Mouse (Mus musculus) lung, postnatal 0 days (tissue): ENCODE measurements around the gene Rad51b. TPM values are rescaled to one million over a fixed set of nuclear protein-coding genes. Genes with fewer than 3 reads are reported as not detected.

Experiments used
- ATAC-seq: fragments of 200-750 bp; cut with Nextera tagmentation; 2 replicates; pipeline ENCODE4 v1.8.0; 2017; ENCODE audit warnings: moderate library complexity
- DNase-seq: peaks from one replicate; pipeline ENCODE4 v3.0.0-alpha.2; 2016; ENCODE audit warnings: low spot score
- H3K27ac ChIP-seq: fragments of 300-500 bp; sonication (generic); 2 replicates; pipeline ENCODE4 v1.5.1; 2014; ENCODE audit warnings: antibody characterized with exemption, mild to moderate bottlenecking, low read length, mixed read lengths
- H3K27me3 ChIP-seq: fragments of 300-500 bp; sonication (generic); replicated peaks from 2 replicates; pipeline ENCODE4 v1.6.1; 2014; ENCODE audit warnings: low read length, mixed read lengths; ENCODE audit not compliant: insufficient read depth
- H3K36me3 ChIP-seq: fragments of 300-500 bp; sonication (generic); 2 replicates; pipeline ENCODE4 v1.6.1; 2014; ENCODE audit warnings: low read length, mixed read lengths; ENCODE audit not compliant: insufficient read depth
- H3K4me1 ChIP-seq: fragments of 300-500 bp; sonication (generic); 2 replicates; pipeline ENCODE4 v1.6.1; 2014; ENCODE audit warnings: antibody characterized with exemption, low read depth, low read length, mixed read lengths; ENCODE audit not compliant: insufficient read depth
- H3K4me2 ChIP-seq: fragments of 300-500 bp; sonication (generic); replicated peaks from 2 replicates; pipeline ENCODE4 v1.6.1; 2014; ENCODE audit warnings: low read depth, mild to moderate bottlenecking, low read length, moderate library complexity, mixed read lengths
- H3K4me3 ChIP-seq: fragments of 300-500 bp; sonication (generic); 2 replicates; pipeline ENCODE4 v1.5.1; 2014; ENCODE audit warnings: low read depth, low read length
- H3K9ac ChIP-seq: fragments of 300-500 bp; sonication (generic); replicated peaks from 2 replicates; pipeline ENCODE4 v1.6.1; 2014; ENCODE audit warnings: low read depth, mild to moderate bottlenecking
- H3K9me3 ChIP-seq: fragments of 300-500 bp; sonication (generic); 2 replicates; pipeline ENCODE4 v1.6.1; 2016; ENCODE audit warnings: low read length, mixed read lengths
- CTCF ChIP-seq: IDR thresholded peaks from 2 replicates; pipeline ENCODE4 v1.5.1; 2016; ENCODE audit warnings: antibody characterized with exemption, mild to moderate bottlenecking
- EP300 ChIP-seq: IDR thresholded peaks from 2 replicates; pipeline ENCODE4 v1.6.1; 2016; ENCODE audit warnings: antibody characterized with exemption, mild to moderate bottlenecking, control low read depth
- WGBS: fragments of 180-500 bp; shearing (Covaris S2); extraction: QIAGEN DNeasy Blood & Tissue Kit; methylation state at CpG from one replicate; pipeline ENCODE4 v1.1.7; 2014; 5-methylcytosine and 5-hydroxymethylcytosine counted together
- polyA plus RNA-seq: library from polyadenylated mRNA; unstranded; fragments of >200 nt; fragmentation: Nextera tagmentation; extraction: Ambion mirVana; gene quantifications from 2 replicates; pipeline ENCODE4 v1.2.1, GENCODE M21; 2015

The Rad51b gene
- polyA plus RNA-seq, 1 experiment from 2014 or later: 1.3 TPM

GRCm38 (mm10) chr12:79362219-79362618, 65.1 kb downstream of the Rad51b start:
- H3K4me3 ChIP-seq: no peak overlapping the region
- no peaks in the 10 kb centered on the region for H3K9me3 ChIP-seq
- no peaks in the 10 kb centered on the region for H3K27me3 ChIP-seq
- no peak overlapping the region for H3K27ac ChIP-seq
- H3K9ac ChIP-seq: no peak overlapping the region
- no peak for ATAC-seq
- no peak overlapping the region for H3K4me2 ChIP-seq
- H3K4me1 ChIP-seq: no peaks in the 10 kb centered on the region
- TF ChIP-seq EP300: no peak
- peak; percentile 70 for TF ChIP-seq CTCF
- H3K36me3 ChIP-seq: no peaks in the 10 kb centered on the region
- WGBS: 41% methylated on average over 1 of the region's 1 CpGs
- DNase-seq: no peak

DNA sequence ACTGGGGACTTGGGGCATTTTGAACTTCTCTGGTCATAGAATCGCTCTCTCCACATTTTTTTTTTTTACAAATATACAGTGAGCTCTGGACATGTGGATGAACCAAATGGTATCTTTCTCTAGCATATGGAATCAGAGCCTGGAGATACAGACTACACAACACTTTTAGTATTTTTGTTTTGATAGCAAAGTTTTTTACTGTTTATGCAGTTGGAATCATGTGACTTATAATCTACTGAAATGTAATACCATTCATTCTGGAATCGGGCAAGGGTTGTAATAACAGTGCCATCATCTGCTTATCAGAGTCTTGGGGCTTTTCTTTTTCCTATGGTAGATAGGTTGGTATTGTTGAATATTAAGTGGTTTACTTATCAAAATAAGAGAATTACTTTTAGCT, 67.2 kb downstream of the Rad51b start:
- Histone ChIP-seq H3K27me3 (no peaks in the 10 kb centered on the region), H3K27ac (no peak overlapping the region), H3K4me1 (no peaks in the 10 kb centered on the region), H3K4me2 (no peak overlapping the region), H3K4me3 (no peak overlapping the region), H3K9ac (no peak overlapping the region), H3K9me3 (no peaks in the 10 kb centered on the region), H3K36me3 (no peaks in the 10 kb centered on the region)
- ATAC-seq: no peak
- no peak for DNase-seq
- TF ChIP-seq CTCF: no peak
- WGBS: 89% methylated on average over 2 of the region's 2 CpGs

DNA sequence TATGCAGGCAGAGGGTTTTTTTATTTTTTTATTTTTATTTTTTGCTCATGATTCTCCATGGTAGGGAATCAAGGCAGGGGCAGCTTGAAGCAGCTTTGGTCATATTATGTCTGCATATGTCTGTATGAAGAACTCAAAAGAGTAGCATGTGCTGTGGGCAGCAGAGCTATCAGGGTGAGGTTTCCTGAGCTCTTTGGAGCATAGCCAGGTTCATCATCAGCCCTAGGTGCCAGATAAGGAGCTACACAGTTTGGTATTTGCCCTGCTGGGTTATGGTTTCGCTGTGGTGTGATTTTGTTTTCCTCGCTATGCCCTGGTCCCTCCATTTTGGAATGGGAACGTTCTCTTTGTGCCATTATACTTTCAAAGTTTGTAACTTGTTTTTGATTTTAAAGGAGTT, 71.7 kb downstream of the Rad51b start:
- ATAC-seq: no peak
- H3K27me3 ChIP-seq: no peaks in the 10 kb centered on the region
- no peak overlapping the region for H3K4me3 ChIP-seq
- TF ChIP-seq CTCF: no peak
- no peak for TF ChIP-seq EP300
- H3K4me2 ChIP-seq: no peak overlapping the region
- H3K27ac ChIP-seq: no peak overlapping the region
- H3K4me1 ChIP-seq: peaks cover 4% of the 10 kb centered on the region; the same call in 1 of the 2 replicates
- WGBS: 86% methylated on average over 3 of the region's 3 CpGs
- H3K9ac ChIP-seq: no peak overlapping the region
- H3K36me3 ChIP-seq: no peaks in the 10 kb centered on the region
- no peak for DNase-seq
- H3K9me3 ChIP-seq: no peaks in the 10 kb centered on the region

- TF ChIP-seq CTCF (no peak), EP300 (no peak)
- Histone ChIP-seq H3K27me3 (no peaks in the 10 kb centered on the region), H3K27ac (no peak overlapping the region), H3K9me3 (no peaks in the 10 kb centered on the region), H3K9ac (no peak overlapping the region), H3K4me3 (no peak overlapping the region), H3K36me3 (no peaks in the 10 kb centered on the region), H3K4me2 (no peak overlapping the region), H3K4me1 (peaks cover 4% of the 10 kb centered on the region; the same call in 1 of the 2 replicates)
- WGBS: 76% methylated on average over 7 of the region's 7 CpGs
- ATAC-seq: no peak
- no peak for DNase-seq
Measured at GRCm38 (mm10) chr12:79369512-79370165, 72.6 kb downstream of the Rad51b start.

DNA sequence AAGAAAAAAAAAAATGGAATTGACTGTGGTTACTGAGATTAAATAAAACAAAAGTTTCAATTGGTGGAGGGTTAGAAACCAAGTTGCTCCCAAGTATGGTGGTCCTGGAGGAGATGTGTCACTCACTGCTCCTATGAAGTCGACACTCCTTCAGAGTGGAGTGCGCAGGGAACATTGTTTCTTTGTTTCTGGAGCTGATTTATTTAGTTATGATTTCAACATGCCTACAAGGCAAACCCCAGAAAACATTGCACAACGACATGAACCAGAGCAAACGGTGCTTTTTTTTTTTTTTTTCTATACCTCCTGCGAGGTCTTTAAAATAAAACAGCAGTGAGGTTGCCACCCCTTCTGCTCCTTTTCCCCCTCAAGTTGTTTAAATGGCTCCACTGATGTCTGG, 75.6 kb downstream of the Rad51b start:
- Histone ChIP-seq H3K4me2 (no peak overlapping the region), H3K27me3 (no peaks in the 10 kb centered on the region), H3K9me3 (no peaks in the 10 kb centered on the region), H3K4me3 (no peak overlapping the region), H3K27ac (0 out of 2 replicates have a peak overlapping the region, but pooled peaks have one; percentile 43), H3K9ac (no peak overlapping the region), H3K36me3 (no peaks in the 10 kb centered on the region), H3K4me1 (peaks cover 4% of the 10 kb centered on the region; the same call in 1 of the 2 replicates)
- 31% methylated on average over 5 of the region's 5 CpGs for WGBS
- ATAC-seq (peak; percentile 77), DNase-seq (peak; percentile 93)
- TF ChIP-seq EP300: peak; percentile 64
- TF ChIP-seq CTCF: no peak

DNA sequence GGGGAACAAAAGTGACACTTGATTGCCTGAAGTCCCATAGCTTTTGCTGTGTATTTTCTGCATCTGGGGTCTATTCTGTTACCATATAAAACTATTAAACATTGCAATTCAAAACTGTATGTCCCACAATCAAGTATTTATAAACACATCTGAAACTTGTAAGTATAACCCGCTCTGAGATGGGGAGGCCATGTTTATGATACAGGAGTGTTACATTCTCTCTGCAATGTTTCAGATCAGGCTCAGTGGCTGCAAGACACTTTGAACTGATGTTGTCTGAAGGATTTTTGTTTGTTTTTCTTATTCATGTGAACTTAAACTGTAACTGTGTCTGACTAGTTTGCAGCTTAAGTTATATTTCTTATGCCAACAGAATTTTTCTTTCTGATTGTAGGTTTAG, 80.3 kb downstream of the Rad51b start:
- DNase-seq (no peak), ATAC-seq (no peak)
- no peaks in the 10 kb centered on the region for H3K27me3 ChIP-seq
- TF ChIP-seq EP300: no peak
- TF ChIP-seq CTCF: no peak
- H3K27ac ChIP-seq: no peak overlapping the region
- H3K9ac ChIP-seq: no peak overlapping the region
- no peaks in the 10 kb centered on the region for H3K36me3 ChIP-seq
- no peak overlapping the region for H3K4me3 ChIP-seq
- 51% methylated on average over 1 of the region's 1 CpGs for WGBS
- H3K9me3 ChIP-seq: no peaks in the 10 kb centered on the region
- no peak overlapping the region for H3K4me2 ChIP-seq
- peaks cover 4% of the 10 kb centered on the region; the same call in 1 of the 2 replicates for H3K4me1 ChIP-seq

GRCm38 (mm10) chr12:79377861-79378260, 80.8 kb downstream of the Rad51b start:
- no peak overlapping the region for H3K4me2 ChIP-seq
- no peaks in the 10 kb centered on the region for H3K9me3 ChIP-seq
- H3K27me3 ChIP-seq: no peaks in the 10 kb centered on the region
- no peak overlapping the region for H3K4me3 ChIP-seq
- H3K27ac ChIP-seq: no peak overlapping the region
- WGBS: 35% methylated on average over 4 of the region's 4 CpGs
- H3K4me1 ChIP-seq: peaks cover 4% of the 10 kb centered on the region; the same call in 1 of the 2 replicates
- H3K36me3 ChIP-seq: no peaks in the 10 kb centered on the region
- H3K9ac ChIP-seq: no peak overlapping the region
- DNase-seq (no peak), ATAC-seq (no peak)
- TF ChIP-seq EP300 (no peak), CTCF (no peak)
